Mouse (Mus musculus): ENCODE measurements around the gene Aoc3.

Gene Aoc3

DNA sequence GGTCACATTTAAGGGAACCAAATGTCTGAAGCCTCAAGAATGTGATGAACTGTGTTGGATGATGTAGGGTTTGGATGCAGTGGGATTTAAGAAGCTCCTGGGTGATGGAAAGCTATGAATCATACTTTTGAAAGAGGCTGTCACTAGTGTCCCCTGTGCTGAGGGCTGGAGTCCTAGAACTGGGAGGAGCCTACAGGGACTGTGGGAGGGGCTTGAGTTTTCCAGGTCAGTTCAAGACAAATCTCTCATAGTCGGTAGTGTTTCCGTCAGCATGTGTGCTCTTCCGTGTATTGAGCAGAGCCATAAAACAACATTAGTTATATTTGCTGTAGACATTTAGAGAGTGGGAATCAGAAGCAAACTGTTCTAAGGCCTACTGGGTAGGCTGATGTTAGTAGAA is 3.1 kb upstream of the Aoc3 start:
- in situ Hi-C loops (cut with MboI, MseI): no loop called here

DNA sequence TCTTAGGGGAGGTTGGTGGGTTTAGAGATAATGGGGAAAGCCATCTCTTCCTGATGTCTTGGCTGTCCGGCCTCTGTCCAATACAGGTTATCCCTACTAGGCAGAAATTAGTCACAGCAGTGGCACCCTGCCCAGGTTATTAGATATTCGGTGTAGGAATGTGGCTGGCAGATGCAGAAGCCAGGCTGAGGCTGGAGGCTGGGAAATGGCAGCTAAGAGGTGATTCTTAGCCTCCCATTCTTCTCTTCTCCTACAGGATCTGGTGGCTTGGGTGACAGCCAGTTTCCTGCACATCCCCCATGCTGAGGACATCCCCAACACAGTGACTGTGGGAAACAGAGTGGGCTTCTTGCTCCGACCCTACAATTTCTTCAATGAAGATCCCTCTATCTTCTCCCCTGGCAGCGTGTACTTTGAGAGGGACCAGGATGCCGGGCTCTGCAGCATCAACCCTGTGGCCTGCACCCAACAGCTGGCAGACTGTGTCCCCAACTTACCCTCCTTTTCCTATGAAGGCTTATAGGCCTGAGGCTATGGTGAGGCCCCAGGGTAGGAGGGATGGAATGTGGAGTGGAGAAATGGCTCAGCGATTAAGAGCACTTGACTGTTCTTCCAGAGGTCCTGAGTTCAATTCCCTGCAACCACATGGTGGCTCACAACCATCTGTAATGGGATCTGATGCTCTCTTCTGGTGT is 1.3 kb upstream of the Aoc3 start:
- in situ Hi-C loops (cut with MboI, MseI): no loop called here

DNA sequence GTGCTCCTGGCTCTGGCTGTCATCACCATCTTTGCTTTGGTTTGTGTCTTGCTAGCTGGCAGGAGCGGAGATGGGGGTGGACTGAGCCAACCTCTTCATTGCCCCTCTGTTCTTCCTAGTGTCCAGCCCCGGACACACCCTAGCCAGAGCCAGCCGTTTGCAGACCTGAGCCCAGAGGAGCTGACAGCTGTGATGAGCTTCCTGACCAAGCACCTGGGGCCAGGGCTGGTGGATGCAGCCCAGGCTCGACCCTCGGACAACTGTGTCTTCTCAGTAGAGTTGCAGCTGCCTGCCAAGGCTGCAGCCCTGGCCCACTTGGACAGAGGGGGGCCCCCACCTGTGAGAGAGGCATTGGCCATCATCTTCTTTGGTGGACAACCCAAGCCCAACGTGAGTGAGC is 556 bp downstream of the Aoc3 start:
- in situ Hi-C loops (cut with MboI, MseI): loop anchor here (5.0 kb wide), 1 partner anchor 81 kb away; no protein-coding TSS in a partner anchor

DNA sequence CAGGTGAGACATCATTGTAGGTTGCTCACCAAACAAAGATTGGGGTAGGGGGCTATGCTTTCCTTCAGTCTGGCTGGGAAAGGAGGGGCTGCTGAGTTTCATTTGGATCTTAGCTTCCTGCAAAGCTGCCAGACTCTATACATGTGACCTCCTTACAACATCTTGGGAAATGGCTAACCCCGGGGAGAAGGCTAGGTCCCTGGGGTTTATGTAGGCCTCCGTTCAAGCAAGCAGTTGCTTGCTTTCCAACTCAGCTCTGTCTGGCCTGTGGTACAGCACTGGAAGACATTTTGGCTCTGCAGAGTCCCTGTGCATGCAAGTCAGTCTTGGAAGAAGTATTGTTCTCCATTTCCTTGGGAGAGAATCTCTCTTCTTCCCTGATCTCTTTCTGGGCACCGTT is 2.1 kb downstream of the Aoc3 start:
- in situ Hi-C loops (cut with MboI, MseI): loop anchor here (5.0 kb wide), 1 partner anchor 80 kb away; no protein-coding TSS in a partner anchor

DNA sequence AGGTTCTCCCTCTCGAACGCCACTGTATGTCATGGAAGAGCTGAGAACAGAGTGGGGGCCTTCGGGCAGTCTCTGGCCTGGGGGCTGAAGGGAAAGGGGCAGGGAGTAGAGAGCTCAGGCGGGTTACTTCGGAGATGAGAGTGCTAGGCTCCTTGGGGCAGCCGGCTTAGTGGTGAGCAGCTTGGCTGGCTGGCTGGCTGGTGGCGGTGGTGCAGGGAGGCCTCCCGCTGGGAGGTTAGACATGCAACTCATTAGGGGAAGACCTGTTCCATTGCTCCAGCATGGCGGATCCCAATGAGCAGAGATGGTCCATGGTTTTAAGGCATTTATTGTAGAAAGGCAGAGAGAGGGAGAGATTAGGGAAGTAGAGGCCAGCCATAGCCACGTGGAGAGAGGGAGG is 3.6 kb downstream of the Aoc3 start:
- in situ Hi-C loops (cut with MboI, MseI): loop anchor here (5.0 kb wide), 1 partner anchor 78 kb away; no protein-coding TSS in a partner anchor

DNA sequence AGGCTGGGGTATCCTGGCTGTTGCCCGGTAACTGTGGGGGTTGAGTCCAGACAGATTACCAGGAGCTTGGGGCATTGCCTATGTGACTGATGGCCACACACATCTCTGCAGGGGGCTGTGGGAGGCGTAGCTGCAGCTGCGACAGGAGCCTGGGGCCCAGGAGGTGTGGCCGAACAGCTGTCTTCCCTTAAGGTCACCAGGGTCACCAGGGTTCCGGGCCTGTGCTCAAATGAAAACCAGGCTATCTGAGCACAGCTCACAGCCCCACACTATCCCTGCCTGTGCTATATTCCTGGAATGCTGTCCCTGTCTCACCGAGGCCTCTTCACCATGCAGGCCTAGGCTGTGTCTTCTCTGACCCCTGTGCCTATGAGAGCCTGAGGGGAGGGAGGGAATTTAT is 4.1 kb downstream of the Aoc3 start:
- in situ Hi-C loops (cut with MboI, MseI): loop anchor here (5.0 kb wide), 1 partner anchor 78 kb away; no protein-coding TSS in a partner anchor

DNA sequence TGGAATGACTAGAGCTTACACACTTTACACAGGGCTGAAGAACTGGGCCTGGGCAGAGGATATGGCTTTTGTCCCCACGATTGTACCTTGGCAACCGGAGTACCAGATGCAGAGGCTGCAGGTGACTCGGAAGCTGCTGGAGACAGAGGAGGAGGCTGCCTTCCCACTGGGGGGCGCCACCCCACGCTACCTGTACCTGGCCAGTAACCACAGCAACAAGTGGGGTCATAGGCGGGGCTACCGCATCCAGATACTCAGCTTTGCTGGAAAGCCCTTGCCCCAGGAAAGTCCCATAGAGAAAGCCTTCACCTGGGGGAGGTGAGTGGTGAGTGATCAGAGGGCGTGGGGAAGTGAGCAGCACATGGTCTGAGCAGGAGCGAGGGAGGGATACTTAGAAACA is 5.3 kb downstream of the Aoc3 start:
- in situ Hi-C loops (cut with MboI, MseI): no loop called here

DNA sequence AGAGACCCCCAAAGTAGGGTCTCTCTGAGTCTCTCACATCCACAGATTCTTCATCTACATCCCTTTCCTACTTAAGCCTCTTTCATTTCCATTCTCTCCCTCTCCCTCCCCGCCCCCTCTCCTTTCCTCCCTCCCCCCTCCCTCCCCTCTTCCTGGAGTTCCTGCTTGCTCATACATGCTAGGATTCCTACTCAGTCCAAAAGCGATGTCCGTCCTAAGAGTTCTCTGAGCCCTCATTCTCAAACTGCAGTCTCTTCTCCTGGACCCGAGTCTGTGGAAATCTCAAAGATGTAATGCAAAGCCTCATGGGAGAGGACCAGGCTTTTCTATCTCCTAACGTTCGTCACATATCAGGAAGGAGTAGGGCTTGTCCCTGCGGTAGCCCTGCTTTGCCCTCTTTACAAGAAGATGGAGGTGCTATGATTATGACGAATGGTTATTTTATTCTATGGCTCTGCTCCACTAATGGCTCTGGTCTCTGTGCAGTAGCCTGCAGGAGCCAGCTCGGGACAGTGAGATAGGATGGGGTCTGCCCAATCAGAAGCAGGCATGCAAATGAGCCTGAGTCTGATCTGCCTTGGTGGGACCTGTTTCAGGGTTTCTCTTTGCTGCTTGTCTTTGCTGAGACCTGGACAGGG is 7.8 kb downstream of the Aoc3 start:
- in situ Hi-C loops (cut with MboI, MseI): no loop called here

DNA sequence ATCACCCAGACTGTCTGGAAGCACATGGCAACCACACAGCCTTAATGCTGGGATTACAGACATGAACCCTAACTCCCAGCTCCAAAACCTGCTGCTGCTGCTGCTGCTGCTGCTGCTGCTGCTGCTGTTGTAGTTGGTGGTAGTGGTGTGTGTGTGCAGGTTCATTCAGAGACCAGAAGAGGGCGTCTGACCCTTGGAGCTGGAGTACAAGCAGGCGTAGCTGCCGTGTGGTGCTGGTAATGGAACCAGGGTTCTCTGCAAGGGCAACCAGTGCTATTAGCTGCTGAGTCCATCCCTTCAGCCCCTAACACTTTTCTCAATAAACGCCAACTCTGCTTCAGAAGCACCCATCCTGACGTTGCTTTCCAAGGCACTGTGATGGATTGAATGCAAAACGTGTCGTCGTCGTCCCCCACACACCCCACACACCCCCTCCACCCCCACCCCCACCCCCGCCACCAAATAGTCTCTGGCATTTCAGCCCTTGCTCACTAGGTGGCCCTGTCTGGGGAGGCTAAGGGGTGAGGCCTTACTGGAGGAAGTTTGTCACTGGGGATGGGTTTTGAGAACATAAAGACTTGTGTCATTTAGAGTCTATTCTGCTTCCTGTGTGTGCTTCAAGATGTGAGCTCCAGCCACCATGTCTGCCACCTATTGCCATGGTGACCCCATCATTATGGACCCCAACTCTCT is 16.8 kb downstream of the Aoc3 start:
- in situ Hi-C loops (cut with MboI, MseI): no loop called here

DNA sequence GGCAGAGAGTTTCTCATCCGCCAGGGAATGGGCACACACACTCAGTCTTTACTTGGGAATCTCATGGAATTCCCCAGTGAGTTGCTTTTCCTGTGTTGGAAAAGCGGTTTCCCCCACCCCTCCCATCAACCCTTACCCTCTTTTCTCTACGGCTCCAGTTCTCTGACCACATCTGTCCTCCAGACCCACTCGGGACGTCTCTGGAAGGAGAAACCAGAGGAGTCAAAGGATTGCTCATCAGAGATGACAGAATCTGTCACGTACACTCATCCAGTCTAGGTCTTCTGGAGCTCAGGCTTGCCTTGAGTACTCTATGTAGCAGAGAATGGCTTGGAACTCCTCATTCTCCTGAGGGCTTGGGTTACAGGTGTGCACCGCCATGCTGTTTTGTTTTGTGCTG is 18.4 kb downstream of the Aoc3 start:
- in situ Hi-C loops (cut with MboI, MseI): no loop called here

DNA sequence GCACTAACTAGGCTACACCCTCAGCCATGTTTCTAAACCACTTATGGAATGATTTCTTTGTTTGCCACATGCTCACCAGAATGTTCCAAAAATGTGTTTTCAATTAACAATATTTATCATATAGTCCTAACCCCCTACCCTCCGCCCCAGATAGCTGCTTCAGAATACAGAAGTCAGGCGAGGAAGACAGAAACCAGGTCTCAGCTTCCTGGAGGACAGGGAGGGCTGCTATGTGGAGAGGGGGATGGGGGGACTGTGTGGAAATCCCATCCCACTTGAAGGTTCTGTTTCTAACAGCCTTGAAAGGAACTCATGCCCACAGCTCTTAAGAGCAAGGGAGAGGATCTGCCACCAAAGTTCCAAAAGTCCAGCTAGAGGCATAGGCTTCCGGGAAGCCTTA is 18.8 kb downstream of the Aoc3 start:
- in situ Hi-C loops (cut with MboI, MseI): no loop called here

DNA sequence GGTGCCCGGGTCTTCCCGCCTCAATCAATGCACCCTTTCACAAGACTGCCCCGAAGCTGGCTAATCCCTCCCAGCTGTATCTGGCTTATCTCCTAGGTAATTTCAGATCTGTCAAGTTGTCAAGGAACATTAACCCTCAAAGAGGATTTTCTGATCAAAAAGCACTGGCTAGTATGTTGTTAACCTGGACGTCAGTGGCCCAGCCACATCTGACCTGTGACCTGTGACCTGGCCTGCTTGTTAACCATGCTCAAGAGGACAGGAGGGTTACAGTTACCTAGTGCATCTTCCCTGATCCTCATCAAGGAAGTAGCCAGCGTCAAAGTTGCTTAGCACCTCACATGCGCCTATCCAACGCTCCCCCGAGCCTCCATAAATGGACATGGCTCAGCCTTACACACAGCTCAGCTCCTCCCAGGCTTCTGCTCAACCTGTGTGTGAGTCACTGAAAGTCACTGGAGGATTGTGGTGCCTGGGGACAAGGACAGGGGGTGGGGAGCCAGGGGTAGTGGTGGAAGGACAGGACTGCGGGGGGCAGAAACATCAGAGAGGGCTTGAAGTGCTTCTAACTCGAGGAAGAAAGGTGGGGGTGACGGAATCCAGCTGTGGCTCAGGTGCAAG is 20.8 kb downstream of the Aoc3 start:
- in situ Hi-C loops (cut with MboI, MseI): no loop called here

DNA sequence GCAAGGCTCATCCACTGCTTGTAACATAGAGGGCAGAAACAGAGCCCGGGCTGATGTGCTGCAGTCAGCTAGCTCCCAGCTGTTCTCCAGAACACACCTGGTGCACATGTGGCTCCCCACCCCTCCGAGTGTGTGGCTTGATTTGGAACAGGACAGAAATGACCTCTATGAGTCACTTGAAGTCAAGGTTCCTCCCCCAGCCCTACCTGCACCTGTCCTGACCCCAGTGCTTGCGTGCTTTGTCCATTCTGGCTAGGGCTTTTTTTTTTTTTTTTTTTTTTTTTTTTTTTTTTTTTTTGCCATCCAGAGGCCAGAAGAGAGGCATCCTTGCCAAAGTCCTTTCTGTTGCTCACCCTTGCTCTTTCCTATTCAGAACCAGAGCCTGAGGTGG is 21.3 kb downstream of the Aoc3 start:
- in situ Hi-C loops (cut with MboI, MseI): no loop called here

DNA sequence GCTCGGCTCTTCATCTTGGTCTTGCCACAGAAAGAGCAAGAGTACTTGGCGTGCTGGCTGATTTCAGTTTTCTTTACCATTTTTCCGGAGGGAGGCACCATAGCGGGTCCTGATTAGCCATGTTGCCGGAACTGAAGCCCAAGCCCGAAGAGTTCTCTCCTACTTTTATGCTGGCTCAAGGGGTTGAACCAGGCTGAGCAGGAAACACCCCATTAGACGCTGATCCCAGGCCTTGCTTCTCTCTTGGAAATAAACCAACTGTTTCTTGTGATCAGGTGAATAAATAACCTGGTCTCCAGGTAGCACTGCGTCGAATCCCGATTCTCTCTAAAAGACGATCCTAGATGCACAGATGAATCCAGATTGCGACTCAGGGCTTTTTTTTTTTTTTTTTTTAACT is 23.0 kb downstream of the Aoc3 start:
- in situ Hi-C loops (cut with MboI, MseI): no loop called here

DNA sequence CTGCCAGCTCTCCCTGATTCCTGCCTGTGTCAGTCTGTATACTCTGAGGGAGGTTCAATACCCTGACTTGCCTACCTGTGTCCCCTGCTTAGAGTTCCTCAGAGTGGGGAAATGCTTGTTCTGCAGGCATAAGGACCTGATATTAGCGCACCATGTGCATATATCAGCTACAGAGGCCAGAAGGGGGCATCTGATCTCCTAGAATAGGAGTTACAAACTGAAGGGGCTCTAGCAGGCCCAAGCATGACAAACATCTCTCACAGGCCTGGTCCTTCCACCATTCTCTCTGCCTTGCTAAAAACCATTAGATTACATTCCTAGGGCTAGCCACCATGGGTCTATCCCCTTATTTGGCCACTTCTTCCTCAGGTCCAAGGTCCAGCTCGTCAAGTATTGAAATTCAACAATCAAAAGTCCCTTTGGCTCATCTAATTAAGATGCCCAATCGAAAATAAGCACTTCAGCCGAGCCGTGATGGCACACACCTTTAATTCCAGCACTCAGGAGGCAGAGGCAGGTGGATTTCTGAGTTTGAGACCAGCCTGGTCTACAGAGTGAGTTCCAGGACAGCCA is 24.1 kb downstream of the Aoc3 start:
- in situ Hi-C loops (cut with MboI, MseI): no loop called here

DNA sequence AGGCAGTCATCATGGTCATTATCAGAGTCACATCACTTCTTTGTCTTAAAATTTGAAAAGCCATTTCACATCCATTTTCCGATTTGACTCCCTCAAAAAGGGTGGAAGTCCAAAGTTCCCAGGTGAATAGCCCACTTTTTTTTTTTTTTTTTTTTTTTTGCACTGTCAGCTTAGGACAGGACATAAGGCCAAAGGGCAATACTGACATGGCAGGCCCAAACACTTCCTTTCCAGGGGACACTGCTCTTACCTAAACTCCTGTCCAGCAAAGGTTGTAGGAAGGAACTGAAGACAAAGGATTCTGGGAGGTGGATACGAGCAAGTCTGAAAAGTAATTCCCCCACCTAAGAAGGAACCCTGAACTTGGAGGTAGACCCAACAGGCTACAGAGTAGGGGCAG is 25.5 kb downstream of the Aoc3 start:
- in situ Hi-C loops (cut with MboI, MseI): no loop called here

DNA sequence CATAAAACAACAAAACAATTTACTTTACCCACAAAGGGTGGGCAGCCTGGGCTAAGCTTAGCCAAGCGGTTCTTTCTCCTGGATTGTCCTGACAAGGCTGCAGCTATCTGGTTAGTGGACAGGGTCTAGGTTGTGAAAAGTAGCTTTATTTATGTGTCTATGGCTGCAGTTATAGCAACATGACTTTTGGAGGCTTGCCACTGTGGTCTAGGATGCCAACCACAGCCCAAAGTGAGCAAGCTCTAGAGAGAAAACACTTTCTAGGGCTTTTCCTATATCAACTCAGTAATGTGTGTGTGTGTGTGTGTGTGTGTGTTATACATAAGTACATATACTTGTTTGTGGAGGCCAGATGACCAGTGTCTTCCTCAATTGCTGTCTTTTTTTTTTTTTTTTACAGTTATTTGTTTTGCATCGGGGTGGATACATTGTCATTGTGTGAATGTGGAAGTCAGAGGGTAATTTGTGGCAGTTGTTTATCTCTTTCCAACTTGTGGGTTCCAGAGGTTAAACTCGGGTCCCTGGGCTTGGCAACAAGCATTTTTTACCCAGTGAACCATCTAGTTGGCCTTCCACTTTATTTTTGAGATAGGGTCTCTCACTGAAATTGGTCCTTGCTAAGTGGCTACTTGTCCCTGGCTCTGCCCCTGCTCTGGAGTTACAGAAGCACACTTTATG is 27.2 kb downstream of the Aoc3 start:
- in situ Hi-C loops (cut with MboI, MseI): no loop called here

DNA sequence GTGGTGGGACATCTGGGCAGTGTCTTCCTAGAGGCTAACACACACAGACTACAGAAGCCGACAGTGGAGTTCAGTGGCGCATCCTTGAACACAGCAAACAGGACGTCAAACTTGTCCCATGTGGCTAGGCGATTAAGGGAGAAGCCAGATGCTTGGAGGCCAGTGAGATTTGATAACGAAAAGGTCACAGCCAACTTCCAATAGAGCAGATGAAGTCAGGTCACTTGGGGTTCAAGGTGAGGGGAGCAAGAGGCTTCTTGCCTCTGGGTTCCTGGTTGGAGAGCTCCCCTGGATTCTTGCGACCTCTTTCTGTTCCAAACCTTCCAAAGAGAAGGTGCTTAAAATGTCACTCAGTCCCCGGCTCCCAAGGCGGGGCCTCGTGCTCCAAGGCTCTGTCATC is 29.4 kb downstream of the Aoc3 start:
- in situ Hi-C loops (cut with MboI, MseI): no loop called here

DNA sequence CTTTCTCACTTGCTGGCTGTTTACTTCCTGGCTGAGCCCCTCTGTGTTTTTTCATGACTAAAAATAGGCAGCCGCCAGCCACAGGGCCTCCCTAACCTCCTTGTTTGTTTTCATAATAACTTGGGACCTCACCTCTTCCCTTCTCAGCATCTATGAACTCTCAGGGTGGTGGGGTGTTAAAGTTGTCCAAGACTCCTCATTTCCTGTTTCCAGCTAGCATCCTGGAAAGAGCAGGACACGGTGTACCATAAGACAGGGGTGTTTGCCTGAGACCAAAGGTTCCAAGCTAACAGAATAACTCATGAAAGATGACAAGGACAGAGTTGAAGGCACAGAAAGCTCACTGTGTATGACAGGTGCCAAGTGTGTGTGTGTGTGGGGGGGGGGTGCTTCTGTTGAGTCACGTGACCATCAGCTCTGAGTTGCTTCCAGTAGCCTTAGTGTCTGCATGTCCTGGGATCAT is 30.3 kb downstream of the Aoc3 start:
- in situ Hi-C loops (cut with MboI, MseI): no loop called here

DNA sequence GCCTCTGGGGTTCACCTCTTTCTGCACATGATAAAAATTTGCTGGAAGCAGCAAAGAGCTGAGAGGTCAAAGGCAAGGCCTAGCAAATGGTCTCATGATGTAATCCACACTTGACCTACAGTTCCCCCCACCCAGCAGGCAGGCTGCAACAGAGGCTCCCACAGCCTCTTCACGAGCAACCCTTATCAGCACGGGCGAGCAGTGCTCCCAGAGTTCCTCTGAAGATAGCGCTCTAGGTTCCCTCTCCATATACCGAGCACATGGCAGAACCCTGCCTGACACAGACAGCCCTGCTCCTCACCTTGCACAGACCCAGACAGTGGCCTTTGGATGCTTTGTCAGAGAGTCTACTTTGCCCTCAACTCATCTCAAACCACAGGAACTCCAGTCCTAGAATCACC is 34.1 kb downstream of the Aoc3 start:
- in situ Hi-C loops (cut with MboI, MseI): no loop called here

DNA sequence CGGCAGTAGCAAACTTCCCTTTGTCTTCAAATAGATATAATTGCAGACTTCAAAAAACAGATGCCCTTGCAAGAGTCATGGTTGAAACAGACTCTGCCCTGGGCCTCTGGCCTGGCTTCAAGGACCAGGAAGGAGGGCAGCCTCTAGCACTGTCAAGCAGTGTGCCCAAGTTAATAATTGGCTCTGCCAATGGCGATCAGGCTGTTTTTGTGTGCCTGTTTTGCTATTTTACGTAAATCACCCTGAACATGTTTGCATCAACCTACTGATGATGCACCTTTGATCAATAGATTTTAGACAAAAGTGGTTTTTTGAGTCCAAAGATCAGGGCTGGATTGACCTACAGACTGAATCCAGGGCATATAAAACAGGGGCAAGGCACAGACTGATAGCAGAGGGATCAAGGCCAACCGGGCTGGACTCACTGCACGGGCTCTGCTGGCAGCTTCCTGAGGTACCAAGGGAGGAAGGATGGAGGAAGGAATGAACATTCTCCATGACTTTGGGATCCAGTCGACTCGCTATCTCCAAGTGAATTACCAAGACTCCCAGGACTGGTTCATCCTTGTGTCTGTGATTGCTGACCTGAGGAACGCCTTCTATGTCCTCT is 37.0 kb downstream of the Aoc3 start, which contains the start of gene G6pc:
G6pc (plus strand) TSS at position 236 of the 610 bp plus-strand sequence.
- in situ Hi-C loops (cut with MboI, MseI): no loop called here
